Mouse (Mus musculus) gastrocnemius, postnatal 10 days (tissue): ENCODE results near the gene Gm10031. TPM values are rescaled to one million over a fixed set of nuclear protein-coding genes. Genes with fewer than 3 reads are reported as not detected.
"Not testable (repeated sequence)": the region's sequence is repeated elsewhere in the genome, so short reads cannot be mapped to it uniquely, and the experiment has no call there.

Experiments used
- DNase-seq: peaks from one replicate; pipeline ENCODE4 v3.0.0; 2021; ENCODE audit warnings: mixed read lengths
- long read RNA-seq, 2 experiments: library from polyadenylated mRNA; stranded (forward); transcript quantifications; one replicate each; pipeline ENCODE4 v2.0.0; 2021
- total RNA-seq, 2 experiments: library from RNA; stranded (reverse); gene quantifications; 2 replicates each; pipeline ENCODE4 v1.2.3; 2021

Gene Gm10031
- total RNA-seq = 10 to 100 TPM; 34.7 to 35.3 TPM
- long read RNA-seq, experiment 1, partial matches to known transcripts = 0 of 4 reads
- long read RNA-seq, experiment 1, other reads (novel, unspliced or antisense) = 1 of 4 reads
- long read RNA-seq, experiment 2, partial matches to known transcripts = 0 of 4 reads
- long read RNA-seq, experiment 2, other reads (novel, unspliced or antisense) = 0 of 4 reads

DNA sequence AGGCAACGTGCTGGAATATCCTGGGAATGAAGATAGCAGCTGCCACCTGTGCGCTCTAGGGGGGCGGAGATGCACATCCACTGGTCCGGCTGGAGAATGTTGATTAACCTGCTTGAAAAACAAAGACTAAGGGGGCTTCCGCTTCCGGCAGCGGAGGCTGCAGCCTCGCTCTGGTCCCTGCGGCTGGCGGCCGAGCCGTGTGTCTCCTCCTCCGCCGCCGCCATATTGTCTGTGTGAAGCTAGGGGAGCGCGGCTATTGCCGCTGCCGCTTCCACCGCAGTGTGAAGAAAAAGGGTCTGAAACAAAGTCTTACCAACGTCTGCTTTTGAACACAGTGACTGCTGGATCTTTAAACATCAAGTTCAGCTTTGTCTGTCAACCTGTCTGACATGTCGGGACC is at the start of gene Gm10031:
Gene Gm10031, plus strand, starts transcription at position 171 of the 400 bp plus-strand sequence.
- not testable (repeated sequence) for DNase-seq

DNA sequence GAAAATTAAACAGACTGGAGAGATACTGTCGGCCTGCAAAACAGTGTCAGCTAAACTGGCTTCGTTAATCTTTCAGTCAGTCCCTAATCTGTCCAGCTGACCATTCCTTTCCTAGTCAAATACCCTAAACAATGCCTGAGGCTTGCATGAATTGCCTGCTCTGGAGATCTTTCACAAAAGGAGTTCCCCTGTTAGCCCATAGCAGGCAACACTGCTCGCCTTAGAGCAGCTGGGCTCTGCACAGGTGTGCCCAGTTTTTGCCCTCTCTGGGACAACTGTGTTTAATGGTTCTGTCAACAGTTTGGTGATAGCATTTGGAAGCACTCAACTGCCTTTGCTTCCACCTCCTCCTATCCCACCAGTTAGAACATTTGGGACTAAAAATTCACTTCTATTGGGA is 49.0 kb upstream of the Gm10031 start:
- no peak for DNase-seq

GRCm38 (mm10) chr1:156476016-156476415 is 47.8 kb upstream of the Gm10031 start:
- no peak for DNase-seq

GRCm38 (mm10) chr1:156476535-156476934 is 47.3 kb upstream of the Gm10031 start:
- DNase-seq = no peak

DNA sequence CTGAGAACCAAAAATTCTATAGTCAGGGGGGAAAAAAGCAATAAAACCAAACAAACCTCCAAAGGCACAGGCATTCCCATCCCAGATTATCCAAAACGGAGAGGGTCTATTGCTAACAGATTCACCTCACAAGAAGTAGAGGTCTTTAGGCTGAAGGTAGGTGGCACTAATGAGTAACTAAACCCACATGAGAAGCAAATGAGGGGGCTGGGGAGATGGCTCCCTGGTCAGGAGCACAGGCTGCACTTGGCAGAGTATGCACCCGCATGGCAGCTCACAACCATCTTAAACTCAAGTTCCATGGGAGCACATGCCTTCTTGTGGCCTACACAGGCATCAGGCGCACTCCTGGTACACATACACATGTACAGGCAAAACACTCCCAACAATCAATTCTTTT is 42.0 kb upstream of the Gm10031 start:
- DNase-seq = no peak

- DNase-seq = no peak
Observed at GRCm38 (mm10) chr1:156487498-156487897, 36.3 kb upstream of the Gm10031 start.

GRCm38 (mm10) chr1:156488031-156488430 is 35.8 kb upstream of the Gm10031 start:
- no peak for DNase-seq

GRCm38 (mm10) chr1:156491226-156491796 is 32.5 kb upstream of the Gm10031 start:
- DNase-seq = no peak

DNA sequence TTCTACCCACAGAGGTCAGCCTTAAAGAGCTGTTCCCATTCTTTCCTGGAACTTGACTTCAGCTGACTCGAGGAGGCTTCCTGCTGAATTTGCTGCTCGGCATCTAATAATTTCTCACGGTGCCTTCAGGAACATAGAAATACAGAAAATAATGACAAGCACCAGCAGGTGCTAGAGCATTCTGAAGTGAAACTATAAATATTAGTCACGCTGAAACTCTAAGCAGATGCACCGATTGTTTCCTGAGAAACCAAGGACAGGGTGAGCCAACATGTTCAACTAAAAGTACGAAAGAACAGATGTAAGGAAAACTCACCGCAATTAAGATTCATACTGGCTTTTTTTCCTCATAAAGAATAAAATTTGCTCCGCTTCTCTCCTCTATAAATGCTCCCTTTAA is 28.8 kb upstream of the Gm10031 start:
- DNase-seq = no peak

DNA sequence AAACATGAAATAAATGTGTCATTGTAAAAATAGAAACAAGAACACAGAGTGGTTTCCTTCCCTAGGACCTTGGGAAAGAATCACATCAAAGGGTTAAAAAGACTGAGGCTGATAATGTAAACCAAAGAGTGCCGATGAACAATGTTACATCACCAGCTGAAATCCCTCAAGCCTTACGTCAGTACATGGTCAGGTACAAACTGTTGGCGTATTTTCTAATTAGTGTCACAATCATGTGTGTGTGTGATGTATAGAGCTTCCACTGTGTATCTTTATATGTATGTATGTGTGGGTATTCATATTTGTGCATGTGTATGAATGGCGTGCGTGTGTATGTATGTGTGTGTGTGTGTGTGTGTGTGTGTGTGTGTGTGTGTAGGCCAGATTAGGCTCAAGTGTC is 26.9 kb upstream of the Gm10031 start:
- no peak for DNase-seq

DNA sequence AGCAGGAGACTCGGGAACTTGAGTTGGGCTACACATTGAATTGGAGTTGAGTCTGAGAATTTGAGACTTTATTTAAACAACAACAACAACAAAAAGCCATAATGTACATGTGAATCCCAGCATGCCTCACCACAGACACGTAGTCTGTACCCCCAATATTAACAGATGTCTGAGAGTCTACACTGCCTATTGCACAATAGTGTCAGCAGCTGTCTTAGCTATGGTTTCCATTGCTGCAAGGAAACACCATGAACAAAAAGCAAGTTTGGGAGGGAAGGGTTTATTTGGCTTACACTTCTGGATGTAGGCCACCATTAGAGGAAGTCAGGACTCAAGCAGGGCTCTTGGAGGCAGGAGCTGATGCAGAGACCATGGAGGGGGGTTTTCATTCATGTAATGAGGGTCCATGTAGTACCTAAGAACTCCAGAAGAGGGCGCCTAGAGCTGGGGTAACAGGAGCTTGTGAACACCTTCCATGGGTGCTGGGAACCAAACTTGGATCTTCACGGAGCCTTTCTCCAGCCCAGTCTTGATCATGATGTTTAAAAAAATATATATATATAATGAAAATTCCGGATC is 18.8 kb upstream of the Gm10031 start:
- DNase-seq = no peak

- DNase-seq = no peak
Observed at GRCm38 (mm10) chr1:156505901-156506300, 17.9 kb upstream of the Gm10031 start.

- DNase-seq = no peak
Observed at GRCm38 (mm10) chr1:156507753-156508152, 16.1 kb upstream of the Gm10031 start.

DNA sequence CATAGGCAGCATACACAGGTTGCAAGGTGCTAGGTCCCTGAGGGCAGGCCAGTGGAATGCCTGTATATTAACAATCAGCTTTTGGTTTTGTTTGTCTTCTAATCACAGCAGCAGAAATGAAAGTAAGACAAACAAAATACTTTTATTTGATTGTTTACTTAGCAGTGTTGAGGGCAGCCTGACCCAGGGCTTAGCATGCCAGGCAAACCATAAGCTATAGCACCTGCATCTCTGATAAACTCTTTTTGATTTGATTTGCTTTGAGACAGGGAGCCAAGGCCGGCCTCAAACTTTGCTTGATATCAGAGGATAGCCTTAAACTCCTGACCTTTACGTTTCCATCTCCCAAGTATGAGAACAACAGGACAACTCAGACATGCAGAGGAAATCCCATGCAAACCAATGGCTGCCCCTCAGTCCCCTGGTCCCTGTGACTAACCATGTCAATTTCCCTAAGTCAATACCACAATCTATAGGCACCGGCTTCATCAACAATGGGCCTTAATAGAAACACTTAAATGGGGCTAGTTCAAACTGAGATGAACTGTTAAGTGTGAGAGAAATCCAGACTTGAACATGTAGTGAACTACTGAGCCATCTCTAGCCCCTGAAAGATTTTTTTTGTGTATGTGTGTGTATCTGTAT is 3.6 kb upstream of the Gm10031 start:
- DNase-seq = no peak

GRCm38 (mm10) chr1:156521796-156522517 is 1.9 kb upstream of the Gm10031 start:
- no peak for DNase-seq

- DNase-seq = not testable (repeated sequence)
Observed at GRCm38 (mm10) chr1:156532476-156533175, 8.8 kb downstream of the Gm10031 start.

GRCm38 (mm10) chr1:156533483-156533882 is 9.7 kb downstream of the Gm10031 start:
- DNase-seq = no peak

GRCm38 (mm10) chr1:156533911-156534310 is 10.1 kb downstream of the Gm10031 start:
- DNase-seq = no peak

GRCm38 (mm10) chr1:156537031-156537430 is 13.2 kb downstream of the Gm10031 start:
- DNase-seq = no peak

DNA sequence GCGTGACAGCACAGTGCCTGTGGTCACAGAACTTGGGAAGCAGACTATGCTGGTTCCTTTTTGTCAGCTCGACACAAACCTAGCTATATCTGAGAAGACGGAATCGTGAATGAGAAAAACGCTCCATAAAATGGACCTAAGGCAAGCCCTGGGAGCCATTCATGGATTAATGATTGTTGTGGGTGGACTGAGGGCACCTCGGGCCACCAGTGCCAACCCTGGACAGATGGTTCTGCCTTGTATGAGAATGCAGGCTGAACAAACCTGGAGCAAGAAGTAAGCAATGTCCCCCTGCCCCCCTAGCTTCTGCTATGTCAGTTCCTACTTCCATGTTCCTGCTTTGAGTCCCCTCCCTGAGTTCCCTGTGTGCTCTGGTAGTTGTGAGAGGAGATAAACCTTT is 13.9 kb downstream of the Gm10031 start:
- DNase-seq = no peak

- no peak for DNase-seq
Observed at GRCm38 (mm10) chr1:156538382-156538781, 14.6 kb downstream of the Gm10031 start.
